Comparison of ENCODE assay signal across 19 mouse cellular contexts in the genomic region with DNA sequence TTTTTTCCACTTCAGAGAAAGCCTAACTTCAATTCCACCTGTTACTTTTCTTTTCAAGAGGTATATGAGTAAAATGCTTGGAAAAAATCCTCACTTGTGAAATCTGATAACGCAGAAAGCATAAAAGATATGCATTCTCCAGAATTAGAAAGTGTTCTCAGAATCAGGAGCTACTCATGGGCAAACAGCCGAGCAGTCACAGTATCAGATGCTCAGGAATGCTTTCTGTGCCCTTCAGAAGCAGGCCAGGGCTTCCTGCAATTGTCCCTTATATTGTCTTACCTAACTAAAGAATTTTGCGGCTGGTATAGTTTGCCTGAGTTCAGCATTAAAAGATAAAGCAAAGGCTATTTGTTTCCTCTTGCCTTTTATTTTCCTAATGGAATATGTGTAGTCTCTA.
DNase-seq lines count a peak whose midpoint lies in the region; ATAC-seq lines count a peak whose summit lies in the region.
"Had no signal": no experiment of that assay in that cellular context is flagged by ENCODE, and none has a peak within 500 bp of the region (broad histone marks: within the 10 kb centered on the region; RNA-seq: fewer than 3 reads in every experiment).

No protein-coding gene starts in this region.

- H3K36me3 ChIP-seq in kidney, embryonic 15.5 days, result peaks cover 5% of the 10 kb centered on the region; the same call in 1 of the 2 replicates
- H3K36me3 ChIP-seq in heart, embryonic 15.5 days, result no peaks in the 10 kb centered on the region
- no peaks in the 10 kb centered on the region for H3K36me3 ChIP-seq in midbrain, embryonic 11.5 days (ENCODE audit: control insufficient read depth, insufficient read depth, low read length)
- H3K36me3 ChIP-seq: embryonic facial prominence, embryonic 12.5 days; hindbrain, embryonic 15.5 days; intestine, embryonic 15.5 days; limb, embryonic 15.5 days; midbrain, embryonic 13.5 days had no signal

- H3K27ac ChIP-seq in kidney, embryonic 15.5 days, result no peak overlapping the region
- H3K27ac ChIP-seq in heart, embryonic 15.5 days, result peak overlapping the region; percentile 88
- no peak overlapping the region for H3K27ac ChIP-seq in midbrain, embryonic 11.5 days (ENCODE audit: low read depth, low read length)
- H3K27ac ChIP-seq: embryonic facial prominence, embryonic 12.5 days; forebrain, embryonic 13.5 days; hindbrain, embryonic 15.5 days; intestine, embryonic 15.5 days; kidney, postnatal 0 days; limb, embryonic 15.5 days; midbrain, embryonic 13.5 days; neural tube, embryonic 12.5 days had no signal

- H3K27me3 ChIP-seq in kidney, embryonic 15.5 days, result no peaks in the 10 kb centered on the region
- no peaks in the 10 kb centered on the region for H3K27me3 ChIP-seq in heart, embryonic 15.5 days
- no peaks in the 10 kb centered on the region for H3K27me3 ChIP-seq in midbrain, embryonic 11.5 days (ENCODE audit: control insufficient read depth, insufficient read depth, low read length)
- H3K27me3 ChIP-seq: embryonic facial prominence, embryonic 12.5 days; hindbrain, embryonic 15.5 days; intestine, embryonic 15.5 days; midbrain, embryonic 13.5 days; neural tube, embryonic 12.5 days had no signal

- H3K4me3 ChIP-seq in kidney, embryonic 15.5 days (replicated peaks), result no peak overlapping the region
- H3K4me3 ChIP-seq in heart, embryonic 15.5 days, result no peak overlapping the region
- no peak overlapping the region for H3K4me3 ChIP-seq in midbrain, embryonic 11.5 days (ENCODE audit: low read depth, low read length)
- H3K4me3 ChIP-seq: embryonic facial prominence, embryonic 12.5 days; erythroblast, embryonic 14.5 days; forebrain, embryonic 13.5 days; hindbrain, embryonic 15.5 days; intestine, embryonic 15.5 days; limb, embryonic 15.5 days; midbrain, embryonic 13.5 days; neural tube, embryonic 12.5 days had no signal

- H3K9me3 ChIP-seq in kidney, embryonic 15.5 days (replicated peaks), result no peaks in the 10 kb centered on the region
- H3K9me3 ChIP-seq in heart, embryonic 15.5 days (replicated peaks), result no peaks in the 10 kb centered on the region
- no peaks in the 10 kb centered on the region for H3K9me3 ChIP-seq in midbrain, embryonic 11.5 days (ENCODE audit: control insufficient read depth, low read length)
- H3K9me3 ChIP-seq: embryonic facial prominence, embryonic 12.5 days; forebrain, embryonic 13.5 days; hindbrain, embryonic 15.5 days; intestine, embryonic 15.5 days; limb, embryonic 15.5 days; midbrain, embryonic 13.5 days; neural tube, embryonic 12.5 days had no signal

- no peak overlapping the region for H3K9ac ChIP-seq in kidney, embryonic 15.5 days
- no peak overlapping the region for H3K9ac ChIP-seq in heart, embryonic 15.5 days
- no peak overlapping the region for H3K9ac ChIP-seq in midbrain, embryonic 11.5 days (ENCODE audit: low read length)
- H3K9ac ChIP-seq: embryonic facial prominence, embryonic 12.5 days; forebrain, embryonic 13.5 days; hindbrain, embryonic 15.5 days; intestine, embryonic 15.5 days; limb, embryonic 15.5 days; midbrain, embryonic 13.5 days; neural tube, embryonic 12.5 days had no signal

- WGBS in kidney, embryonic 15.5 days, result 64% methylated on average over 3 of the region's 3 CpGs
- WGBS in heart, embryonic 15.5 days, result 25% methylated on average over 3 of the region's 3 CpGs
- WGBS in midbrain, embryonic 11.5 days, result 82% methylated on average over 3 of the region's 3 CpGs

- intact Hi-C loops in gastrocnemius, postnatal 36 days (cut with DNase I), result no loop called here

- peak; percentile 36 for DNase-seq in gastrocnemius, adult 18-20 months (ENCODE audit: low spot score)
- no peak for DNase-seq in gastrocnemius, postnatal 36 days
- DNase-seq in kidney, postnatal 14 days, result peak; percentile 32
- peak; percentile 62 for DNase-seq in lung, postnatal 36 days
- DNase-seq in midbrain, embryonic 11.5 days (ENCODE audit: low spot score, missing footprints), result no peak
- no peak for DNase-seq in cerebellum, adult 9-11 months
- DNase-seq: adrenal gland, postnatal 10 days; cerebellum, adult 9-10 months had no signal

- no peak overlapping the region for H3K4me2 ChIP-seq in kidney, embryonic 15.5 days
- H3K4me2 ChIP-seq in heart, embryonic 15.5 days, result no peak overlapping the region
- H3K4me2 ChIP-seq in midbrain, embryonic 11.5 days, result no peak overlapping the region
- H3K4me2 ChIP-seq: embryonic facial prominence, embryonic 12.5 days; forebrain, embryonic 13.5 days; hindbrain, embryonic 15.5 days; intestine, embryonic 15.5 days; limb, embryonic 15.5 days; midbrain, embryonic 13.5 days; neural tube, embryonic 12.5 days had no signal

- ATAC-seq in kidney, embryonic 15.5 days (replicated peaks; ENCODE audit: low FRiP score), result no peak
- peak; percentile 55; the same call in 1 of the 2 replicates for ATAC-seq in heart, embryonic 15.5 days (replicated peaks; ENCODE audit: insufficient number of reproducible peaks, insufficient read depth, low FRiP score, low read depth)
- no peak for ATAC-seq in midbrain, embryonic 11.5 days (ENCODE audit: low FRiP score)
- ATAC-seq: forebrain, embryonic 13.5 days; intestine, embryonic 15.5 days; midbrain, embryonic 13.5 days had no signal

- peaks cover 49% of the 10 kb centered on the region for H3K4me1 ChIP-seq in kidney, embryonic 15.5 days
- H3K4me1 ChIP-seq in heart, embryonic 15.5 days (replicated peaks), result peaks cover 62% of the 10 kb centered on the region
- H3K4me1 ChIP-seq in midbrain, embryonic 11.5 days (ENCODE audit: control insufficient read depth, insufficient read depth, low read length), result peaks cover 16% of the 10 kb centered on the region; the same call in 1 of the 2 replicates

Comparison
In these comparisons a context has a peak if more than half of its experiments do, and no peak if none do; other contexts are left out.
1. DNase-seq: peak in gastrocnemius, adult 18-20 months (single experiment), kidney, postnatal 14 days (single experiment) and lung, postnatal 36 days (single experiment); none in gastrocnemius, postnatal 36 days (0 of 2), midbrain, embryonic 11.5 days (single experiment) and cerebellum, adult 9-11 months (single experiment).